Mouse (Mus musculus) C2C12 (cell line): Measurements from ENCODE around the gene Hist1h3d. TPM values are rescaled to one million over a fixed set of nuclear protein-coding genes. Genes with fewer than 3 reads are reported as not detected.
"Not testable (repeated sequence)": the region's sequence is repeated elsewhere in the genome, so short reads cannot be mapped to it uniquely, and the experiment has no call there.

Source experiments
- H3K27me3 ChIP-seq: one replicate; pipeline ENCODE4 v1.6.1; 2011; ENCODE audit not compliant: control insufficient read depth, insufficient read depth, insufficient read length
- H3K36me3 ChIP-seq: one replicate; pipeline ENCODE4 v1.6.1; 2011; ENCODE audit not compliant: control insufficient read depth, insufficient read depth
- H3K4me3 ChIP-seq: one replicate; pipeline ENCODE4 v1.5.1; 2011; ENCODE audit warnings: mild to moderate bottlenecking, control low read depth; ENCODE audit not compliant: poor library complexity, insufficient read depth, severe bottlenecking
- H3K79me2 ChIP-seq: one replicate; pipeline ENCODE4 v1.6.1; 2011; ENCODE audit not compliant: control insufficient read depth, insufficient read depth
- H3K79me3 ChIP-seq: one replicate; pipeline ENCODE4 v1.6.1; 2011; ENCODE audit warnings: low read depth, control low read depth
- H3ac ChIP-seq: one replicate; pipeline ENCODE3; 2011; ENCODE audit warnings: low read depth; ENCODE audit not compliant: control insufficient read depth, insufficient read length
- CEBPB ChIP-seq: IDR thresholded peaks from one replicate; pipeline ENCODE4 v1.6.1; 2011; ENCODE audit warnings: low read depth, mild to moderate bottlenecking, control low read depth, moderate library complexity
- CTCF ChIP-seq: IDR thresholded peaks from one replicate; pipeline ENCODE4 v1.5.1; 2011; ENCODE audit not compliant: control insufficient read depth, insufficient read depth, insufficient read length
- FOSL1 ChIP-seq: IDR thresholded peaks from one replicate; pipeline ENCODE4 v1.8.0; 2011; ENCODE audit warnings: mild to moderate bottlenecking, low read length; ENCODE audit not compliant: poor library complexity, insufficient read depth, severe bottlenecking
- MAX ChIP-seq: IDR thresholded peaks from one replicate; pipeline ENCODE4 v1.6.1; 2011; ENCODE audit warnings: mild to moderate bottlenecking, control low read depth
- MYOD1 ChIP-seq: IDR thresholded peaks from one replicate; pipeline ENCODE4 v1.6.1; 2011; ENCODE audit warnings: low read depth; ENCODE audit not compliant: control insufficient read depth, insufficient read length
- MYOG ChIP-seq: IDR thresholded peaks from one replicate; pipeline ENCODE4 v1.6.1; 2011; ENCODE audit not compliant: control insufficient read depth, insufficient read length; ENCODE audit errors: extremely low read depth
- USF1 ChIP-seq: IDR thresholded peaks from one replicate; pipeline ENCODE4 v1.6.1; 2011; ENCODE audit warnings: low read depth, mild to moderate bottlenecking, control low read depth, moderate library complexity
- polyA plus RNA-seq: library from polyadenylated mRNA; unstranded; fragments of >200 nt; fragmentation: generic; extraction: Trizol; gene quantifications from one replicate; pipeline ENCODE4 v1.2.1, GENCODE M21; 2012; ENCODE audit warnings: missing spikeins

Hist1h3d gene
- polyA plus RNA-seq, 1 experiment, result 1.9 TPM

DNA sequence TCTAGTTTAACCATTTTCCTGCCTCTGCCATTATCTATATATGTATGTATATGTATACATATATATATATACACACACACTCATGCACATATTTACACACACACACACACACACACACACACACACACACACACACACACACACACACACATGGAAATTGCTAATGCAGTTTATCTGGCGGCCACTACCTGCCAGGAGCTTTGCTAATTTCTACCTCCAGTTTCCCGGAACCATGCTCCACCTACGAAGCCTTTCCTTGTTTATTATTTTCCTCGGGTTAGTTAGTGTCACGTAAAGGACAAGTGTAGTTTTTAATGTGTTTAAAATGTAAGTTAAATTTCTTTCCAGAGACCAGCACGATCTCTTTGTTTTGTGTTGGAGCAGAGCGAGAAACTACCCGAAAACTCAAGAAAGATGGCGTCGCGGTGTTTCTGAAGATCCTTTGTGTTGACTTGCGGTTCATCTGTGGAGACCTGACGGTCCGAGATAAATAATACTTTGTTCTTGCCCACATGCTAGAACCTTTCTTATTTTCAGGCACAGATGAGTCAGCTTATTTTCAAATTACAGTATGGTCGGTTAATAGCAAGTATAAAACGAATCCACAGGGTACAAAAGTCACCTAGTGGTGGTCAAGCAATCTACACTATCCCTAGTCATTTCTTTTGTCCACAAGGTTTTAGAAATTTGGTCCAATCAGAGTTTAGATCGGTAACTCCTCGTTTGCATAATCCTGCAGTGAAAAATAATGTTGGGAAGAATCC lies 12.7 kb upstream of the Hist1h3d start:
- Histone ChIP-seq H3K79me3 (no peaks in the 10 kb centered on the region), H3ac (peak overlapping the region; percentile 63), H3K27me3 (no peaks in the 10 kb centered on the region), H3K79me2 (no peaks in the 10 kb centered on the region), H3K36me3 (no peaks in the 10 kb centered on the region), H3K4me3 (no peak overlapping the region)
- TF ChIP-seq USF1 (no peak), CEBPB (peak; percentile 3)

DNA sequence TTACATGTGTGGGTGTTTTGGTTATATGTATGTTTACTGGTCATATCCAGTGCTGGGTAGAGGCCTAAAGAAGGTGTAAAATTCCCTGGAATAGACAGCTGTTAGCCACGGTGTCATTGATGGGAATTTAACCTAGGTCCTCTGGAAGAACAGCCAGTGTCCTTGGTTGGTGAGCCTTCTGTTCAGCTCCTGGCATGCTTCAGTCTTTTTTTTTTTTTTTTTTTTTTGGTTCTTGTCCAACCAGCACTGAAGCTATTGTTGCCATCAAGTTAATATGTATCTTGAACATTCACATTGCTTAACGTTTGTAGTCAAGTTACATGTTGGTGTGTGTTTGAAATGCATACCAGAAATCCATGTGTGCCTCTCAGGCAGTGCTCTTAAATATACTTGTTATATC lies 11.1 kb upstream of the Hist1h3d start:
- no peaks in the 10 kb centered on the region for H3K36me3 ChIP-seq
- H3ac ChIP-seq, result no peak overlapping the region
- H3K27me3 ChIP-seq, result no peaks in the 10 kb centered on the region
- no peak overlapping the region for H3K4me3 ChIP-seq
- H3K79me2 ChIP-seq, result no peaks in the 10 kb centered on the region
- no peak for TF ChIP-seq FOSL1
- TF ChIP-seq MYOG, result no peak
- no peak for TF ChIP-seq MAX
- TF ChIP-seq CTCF, result no peak
- TF ChIP-seq USF1, result no peak
- no peak for TF ChIP-seq CEBPB
- no peak for TF ChIP-seq MYOD1
- no peaks in the 10 kb centered on the region for H3K79me3 ChIP-seq

DNA sequence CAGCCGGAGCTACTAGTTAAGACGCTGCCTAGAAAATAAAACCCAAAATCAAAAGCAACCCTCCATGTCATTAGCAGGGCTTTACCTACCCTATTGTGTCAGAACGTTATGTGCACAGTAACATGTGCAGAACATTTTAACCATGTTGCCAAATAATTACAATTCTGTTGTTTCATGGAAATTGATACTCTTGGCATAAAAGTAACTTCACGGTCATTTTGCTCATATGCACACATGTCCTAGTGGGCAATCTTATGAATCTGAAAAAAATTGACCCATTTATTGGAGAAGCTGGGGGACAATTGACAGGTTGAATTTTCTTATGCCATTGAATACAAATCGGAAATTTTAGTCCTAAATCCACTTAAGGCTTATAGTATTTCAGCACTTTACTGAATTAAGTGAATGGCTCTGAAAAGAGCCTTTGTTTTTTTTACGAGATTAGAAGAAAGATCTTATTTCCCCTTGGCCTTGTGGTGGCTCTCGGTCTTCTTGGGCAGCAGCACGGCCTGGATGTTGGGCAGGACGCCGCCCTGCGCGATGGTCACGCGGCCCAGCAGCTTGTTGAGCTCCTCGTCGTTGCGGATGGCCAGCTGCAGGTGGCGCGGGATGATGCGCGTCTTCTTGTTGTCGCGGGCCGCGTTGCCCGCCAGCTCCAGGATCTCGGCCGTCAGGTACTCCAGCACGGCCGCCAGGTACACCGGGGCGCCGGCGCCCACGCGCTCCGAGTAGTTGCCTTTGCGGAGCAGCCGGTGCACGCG lies 5.1 kb upstream of the Hist1h3d start:
- peak overlapping the region; percentile 40 for H3ac ChIP-seq
- not testable (repeated sequence) for H3K79me2 ChIP-seq, H3K36me3 ChIP-seq, H3K27me3 ChIP-seq, H3K79me3 ChIP-seq, H3K4me3 ChIP-seq

DNA sequence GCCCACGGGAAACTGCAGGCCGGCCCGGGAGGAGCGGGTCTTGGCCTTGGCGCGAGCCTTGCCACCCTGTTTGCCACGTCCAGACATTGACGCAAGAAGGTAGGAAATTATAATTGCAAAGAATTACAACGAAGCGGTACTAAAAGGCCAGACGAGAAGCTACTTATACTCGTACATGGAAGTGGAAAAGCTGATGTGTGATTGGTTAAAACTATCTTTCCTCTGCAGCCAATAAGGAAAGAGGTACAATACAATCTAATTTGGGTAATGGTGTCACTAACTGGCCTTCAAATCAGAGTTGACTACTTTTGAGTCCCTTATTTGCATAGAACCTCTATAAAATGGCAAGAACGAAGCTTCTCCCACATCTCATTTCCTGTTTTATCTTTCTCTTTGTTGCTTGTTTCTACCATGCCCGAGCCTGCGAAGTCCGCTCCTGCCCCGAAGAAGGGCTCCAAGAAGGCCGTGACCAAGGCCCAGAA lies 4.5 kb upstream of the Hist1h3d start, which contains the start of the genes Hist1h2ae and Hist1h2bg:
Gene Hist1h2ae (minus strand): TSS at position 199 of the 482 bp plus-strand sequence.
Gene Hist1h2bg (plus strand): TSS at position 375 of the 482 bp plus-strand sequence.
- TF ChIP-seq CTCF, result no peak
- TF ChIP-seq CEBPB, result peak; percentile 64
- no peaks in the 10 kb centered on the region for H3K79me3 ChIP-seq
- peak within 1 kb of the TSS; percentile 27 for H3K4me3 ChIP-seq
- H3ac ChIP-seq, result peak within 1 kb of the TSS; percentile 40
- no peaks in the 10 kb centered on the region for H3K36me3 ChIP-seq
- H3K79me2 ChIP-seq, result no peaks in the 10 kb centered on the region
- H3K27me3 ChIP-seq, result no peaks in the 10 kb centered on the region

DNA sequence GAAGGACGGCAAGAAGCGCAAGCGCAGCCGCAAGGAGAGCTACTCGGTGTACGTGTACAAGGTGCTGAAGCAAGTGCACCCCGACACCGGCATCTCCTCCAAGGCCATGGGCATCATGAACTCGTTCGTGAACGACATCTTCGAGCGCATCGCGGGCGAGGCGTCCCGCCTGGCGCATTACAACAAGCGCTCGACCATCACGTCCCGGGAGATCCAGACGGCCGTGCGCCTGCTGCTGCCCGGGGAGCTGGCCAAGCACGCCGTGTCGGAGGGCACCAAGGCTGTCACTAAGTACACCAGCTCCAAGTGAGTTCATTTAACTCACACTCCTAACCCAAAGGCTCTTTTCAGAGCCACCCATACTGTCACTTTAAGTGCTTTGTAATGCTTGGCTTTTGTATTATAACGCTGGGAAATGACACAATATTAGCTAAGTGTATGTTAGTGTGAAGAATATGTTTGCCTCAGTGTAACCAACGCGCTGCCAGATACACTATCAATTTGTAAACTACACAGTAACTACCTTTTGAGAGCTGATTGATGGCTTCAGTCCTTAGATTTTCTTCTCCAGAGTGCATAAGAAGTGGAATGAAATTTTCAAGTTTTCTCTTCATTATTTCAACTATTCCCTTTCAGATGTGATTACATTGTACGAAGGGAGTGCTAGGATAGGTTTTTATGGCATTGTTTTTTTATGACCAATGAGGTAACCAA lies 3.9 kb upstream of the Hist1h3d start:
- not testable (repeated sequence) for H3K79me3 ChIP-seq

DNA sequence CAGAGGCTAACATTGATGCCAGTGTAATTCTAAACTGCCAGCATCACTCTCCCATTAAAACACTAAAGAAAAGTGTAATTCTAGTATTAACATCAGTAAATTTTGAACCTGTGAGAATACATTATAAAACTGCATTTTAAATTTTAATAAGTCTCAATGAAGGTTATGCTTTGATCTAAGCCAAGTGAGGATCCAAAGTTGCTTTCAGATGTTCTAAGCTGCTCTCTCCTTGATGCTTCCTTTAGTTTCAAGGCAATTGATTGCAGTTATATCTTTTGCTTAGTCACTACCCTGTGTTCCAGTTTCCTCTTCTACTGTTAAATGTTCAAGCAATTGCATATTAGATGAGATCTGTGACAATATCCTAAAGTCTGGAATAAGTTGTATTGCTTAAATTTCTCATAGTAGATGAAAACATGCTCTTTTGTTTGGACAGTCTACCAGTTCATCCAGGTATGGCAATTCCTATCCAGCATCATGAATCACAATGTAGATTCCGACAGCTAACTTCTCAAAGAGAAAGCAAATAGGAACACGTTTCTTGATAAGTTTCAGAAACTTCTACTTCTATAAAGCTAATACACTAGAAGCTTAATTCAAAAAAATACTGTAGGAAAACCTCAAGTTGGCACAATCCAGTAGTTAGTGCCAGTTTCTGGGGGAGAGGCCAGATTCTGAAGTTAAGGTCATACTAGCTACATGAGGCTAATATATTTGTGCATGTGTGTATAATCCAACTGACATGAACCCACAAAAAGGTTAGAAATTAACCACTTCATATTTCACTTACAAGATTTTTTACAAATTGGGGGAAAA lies 3.1 kb upstream of the Hist1h3d start:
- H3K36me3 ChIP-seq, result no peaks in the 10 kb centered on the region
- H3ac ChIP-seq, result peak overlapping the region; percentile 45
- no peaks in the 10 kb centered on the region for H3K79me3 ChIP-seq
- H3K27me3 ChIP-seq, result no peaks in the 10 kb centered on the region
- peak overlapping the region; percentile 27 for H3K4me3 ChIP-seq
- no peak for TF ChIP-seq MAX
- TF ChIP-seq CTCF, result no peak
- no peak for TF ChIP-seq USF1
- no peak for TF ChIP-seq MYOG
- no peak for TF ChIP-seq FOSL1
- TF ChIP-seq MYOD1, result no peak
- TF ChIP-seq CEBPB, result no peak
- no peaks in the 10 kb centered on the region for H3K79me2 ChIP-seq

More for the DNA sequence above, 3.9 kb upstream of the Hist1h3d start:
- H3K4me3 ChIP-seq, result peak overlapping the region; percentile 27
- peak overlapping the region; percentile 4 for H3ac ChIP-seq
- not testable (repeated sequence) for H3K36me3 ChIP-seq, H3K27me3 ChIP-seq, H3K79me2 ChIP-seq

DNA sequence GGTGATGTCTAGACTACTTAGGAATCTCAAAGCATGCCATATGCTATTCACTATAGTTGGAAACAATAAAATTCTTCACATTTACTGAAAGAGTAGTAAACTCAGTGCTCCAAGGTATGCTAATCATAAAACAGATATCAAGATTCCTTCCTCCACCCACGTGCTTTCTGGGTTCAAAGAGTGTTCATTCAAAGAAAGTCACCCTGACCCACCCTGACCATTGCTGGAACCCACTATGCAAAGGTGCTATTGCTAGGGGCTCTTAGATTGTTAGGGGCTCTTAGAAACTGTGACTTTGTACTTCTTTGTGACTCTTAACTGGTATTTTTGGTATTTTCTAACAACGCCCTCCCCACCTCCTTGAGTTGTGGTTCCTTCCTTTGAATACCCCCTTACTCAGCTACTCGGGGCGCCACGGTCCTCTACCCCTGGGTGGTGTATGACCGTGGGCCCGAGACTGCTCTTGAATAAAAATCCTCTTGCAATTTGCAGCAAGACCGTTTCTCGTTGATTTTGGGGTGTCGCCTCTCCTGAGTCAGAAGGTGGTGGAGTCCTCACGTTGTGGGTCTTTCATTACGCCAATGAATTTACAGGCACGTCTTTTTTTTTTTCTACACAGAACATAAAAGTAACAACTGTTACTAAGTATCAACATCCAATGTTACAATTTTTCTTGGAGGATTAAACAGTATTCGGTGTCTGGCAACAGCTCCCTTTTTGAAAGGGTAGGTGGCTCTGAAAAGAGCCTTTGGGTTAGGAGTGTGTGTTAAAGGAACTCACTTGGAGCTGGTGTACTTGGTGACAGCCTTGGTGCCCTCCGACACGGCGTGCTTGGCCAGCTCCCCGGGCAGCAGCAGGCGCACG lies 2.3 kb upstream of the Hist1h3d start:
- not testable (repeated sequence) for H3K79me2 ChIP-seq, H3K27me3 ChIP-seq
- peak overlapping the region; percentile 25 for H3K4me3 ChIP-seq

More for the DNA sequence above, 2.3 kb upstream of the Hist1h3d start:
- not testable (repeated sequence) for H3K36me3 ChIP-seq, H3K79me3 ChIP-seq
- H3ac ChIP-seq, result peak overlapping the region; percentile 53
